Mouse (Mus musculus) kidney, embryonic 15.5 days (tissue): ENCODE measurements around the gene Etv4. TPM values are rescaled to one million over a fixed set of nuclear protein-coding genes. Genes with fewer than 3 reads are reported as not detected.
A peak's percentile ranks its signal among the peaks of the same experiment; 100 is the strongest.

Experiments
- ATAC-seq: fragments of 200-750 bp; cut with Nextera tagmentation; replicated peaks from 2 replicates; pipeline ENCODE4 v1.8.0; 2017; ENCODE audit warnings: moderate TSS enrichment; ENCODE audit not compliant: low FRiP score
- H3K27ac ChIP-seq: fragments of 300-500 bp; sonication (generic); 2 replicates; pipeline ENCODE4 v1.5.1; 2015; ENCODE audit warnings: mild to moderate bottlenecking, inconsistent platforms
- H3K27me3 ChIP-seq: fragments of 300-500 bp; sonication (generic); 2 replicates; pipeline ENCODE4 v1.6.1; 2015; ENCODE audit warnings: inconsistent platforms
- H3K36me3 ChIP-seq: fragments of 300-500 bp; sonication (generic); 2 replicates; pipeline ENCODE4 v1.6.1; 2015; ENCODE audit warnings: inconsistent platforms
- H3K4me1 ChIP-seq: fragments of 300-500 bp; sonication (generic); 2 replicates; pipeline ENCODE4 v1.6.1; 2015; ENCODE audit warnings: inconsistent platforms
- H3K4me2 ChIP-seq: fragments of 300-500 bp; sonication (generic); 2 replicates; pipeline ENCODE4 v1.6.1; 2015; ENCODE audit warnings: moderate library complexity, mild to moderate bottlenecking, inconsistent platforms
- H3K4me3 ChIP-seq: fragments of 300-500 bp; sonication (generic); replicated peaks from 2 replicates; pipeline ENCODE4 v1.5.1; 2015; ENCODE audit warnings: mild to moderate bottlenecking, inconsistent platforms
- H3K9ac ChIP-seq: fragments of 300-500 bp; sonication (generic); 2 replicates; pipeline ENCODE4 v1.6.1; 2015; ENCODE audit warnings: mild to moderate bottlenecking, inconsistent platforms
- H3K9me3 ChIP-seq: fragments of 300-500 bp; sonication (generic); replicated peaks from 2 replicates; pipeline ENCODE4 v1.6.1; 2016; ENCODE audit warnings: inconsistent platforms
- WGBS: fragments of 180-500 bp; shearing (Covaris S2); methylation state at CpG from one replicate; pipeline ENCODE4 v1.1.7; 2015; ENCODE audit warnings: mixed read lengths; 5-methylcytosine and 5-hydroxymethylcytosine counted together
- polyA plus RNA-seq: library from polyadenylated mRNA; unstranded; fragments of >200 nt; fragmentation: Nextera tagmentation; extraction: Ambion mirVana; gene quantifications from 2 replicates; pipeline ENCODE4 v1.2.1, GENCODE M21; 2015

Etv4 gene
- polyA plus RNA-seq, 1 experiment from 2014 or later = 59.3 TPM

DNA sequence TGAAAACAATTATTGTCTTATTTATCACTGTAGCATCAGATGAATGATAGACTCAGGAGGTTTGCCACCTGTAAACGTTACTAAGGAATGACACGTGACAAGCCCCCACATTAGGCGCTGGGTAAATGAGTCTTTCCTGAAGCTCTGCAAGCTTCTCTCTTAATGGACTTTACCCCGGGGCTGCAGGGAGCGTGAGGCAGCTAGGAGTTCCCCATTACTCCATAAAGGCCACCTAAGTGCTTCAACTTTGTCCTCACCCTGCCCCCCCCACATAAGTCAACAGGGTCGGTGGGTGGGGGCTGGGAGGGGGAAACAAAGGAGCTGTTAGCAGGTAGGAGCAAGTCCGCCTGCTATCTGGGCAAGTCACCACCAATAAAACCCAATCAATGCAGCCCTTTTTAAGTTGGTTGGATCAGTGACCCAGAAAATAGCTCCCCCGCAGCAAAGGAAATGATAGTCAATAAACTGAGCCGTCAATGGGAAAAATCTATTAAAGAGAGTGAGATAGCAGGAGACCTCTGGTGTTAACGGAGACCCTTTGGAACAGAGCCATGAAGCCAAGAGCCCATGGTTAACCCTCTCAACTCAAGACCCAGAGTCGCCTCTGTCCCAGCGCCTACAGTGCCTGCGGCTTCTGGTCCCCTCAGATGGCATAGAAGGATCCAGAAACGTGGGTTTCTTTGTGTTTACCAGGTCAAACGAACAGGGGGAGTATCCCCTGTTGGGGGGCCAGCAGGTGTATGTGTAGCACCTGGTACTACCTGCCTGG, 24.1 kb upstream of the Etv4 start:
- 0 out of 2 replicates have a peak, but pooled peaks have one; percentile 26 for ATAC-seq
- peak overlapping the region; percentile 39; the same call in 1 of the 2 replicates for H3K27ac ChIP-seq

DNA sequence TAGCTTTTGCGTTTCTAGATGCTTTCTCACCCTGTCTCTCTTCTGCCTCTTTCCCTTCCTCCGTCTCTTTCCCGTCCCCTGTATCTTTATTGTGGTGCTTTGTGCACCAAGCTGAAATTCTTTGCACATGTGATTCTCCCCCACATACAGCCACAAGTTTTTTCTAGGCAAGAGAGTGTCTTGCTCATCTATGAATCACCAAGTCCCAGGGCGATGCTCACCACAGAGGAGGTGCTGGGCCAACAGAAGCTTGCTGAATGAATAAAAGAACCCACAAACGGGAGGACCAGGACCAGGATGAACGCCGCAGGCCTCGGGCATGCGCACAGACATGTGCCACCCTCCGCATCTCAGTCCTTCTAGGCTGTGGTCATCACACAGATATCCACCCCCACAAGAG, 22.1 kb upstream of the Etv4 start:
- 79% methylated on average over 10 of the region's 10 CpGs for WGBS

More for the DNA sequence above, 24.1 kb upstream of the Etv4 start:
- Histone ChIP-seq H3K4me3 (no peak overlapping the region), H3K4me2 (0 out of 2 replicates have a peak overlapping the region, but pooled peaks have one; percentile 19), H3K9ac (no peak overlapping the region), H3K27me3 (peaks cover 58% of the 10 kb centered on the region), H3K9me3 (no peaks in the 10 kb centered on the region), H3K36me3 (no peaks in the 10 kb centered on the region), H3K4me1 (peaks cover 30% of the 10 kb centered on the region)
- WGBS = 12% methylated on average over 15 of the region's 15 CpGs

DNA sequence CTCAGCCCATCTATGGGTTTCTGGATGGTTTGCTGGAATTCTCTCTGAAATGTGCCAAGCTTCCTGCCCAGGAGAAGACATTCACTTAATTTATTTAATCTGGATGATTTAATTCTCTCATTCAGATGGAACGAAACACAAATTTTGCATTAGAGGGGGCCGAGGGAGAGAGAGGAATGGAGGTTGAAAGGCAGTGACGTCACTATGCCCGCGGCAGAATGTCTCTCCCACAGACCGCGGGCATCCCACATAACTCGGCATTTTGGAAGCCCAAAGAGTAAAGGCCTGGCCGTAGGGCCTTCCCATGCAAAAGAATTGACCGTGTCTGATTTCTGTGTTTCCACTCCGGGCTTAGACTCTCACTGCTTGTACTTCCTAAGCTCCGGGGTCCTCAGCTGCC, 21.6 kb upstream of the Etv4 start:
- Histone ChIP-seq H3K27ac (no peak overlapping the region), H3K9me3 (no peaks in the 10 kb centered on the region), H3K9ac (no peak overlapping the region), H3K4me1 (peaks cover 25% of the 10 kb centered on the region), H3K27me3 (peaks cover 49% of the 10 kb centered on the region), H3K4me2 (no peak overlapping the region), H3K36me3 (no peaks in the 10 kb centered on the region), H3K4me3 (no peak overlapping the region)
- 58% methylated on average over 12 of the region's 12 CpGs for WGBS
- ATAC-seq = no peak

More for the DNA sequence above, 22.1 kb upstream of the Etv4 start:
- Histone ChIP-seq H3K4me3 (no peak overlapping the region), H3K4me2 (no peak overlapping the region), H3K4me1 (peaks cover 21% of the 10 kb centered on the region), H3K9ac (no peak overlapping the region), H3K36me3 (no peaks in the 10 kb centered on the region), H3K27ac (no peak overlapping the region), H3K27me3 (peaks cover 49% of the 10 kb centered on the region), H3K9me3 (no peaks in the 10 kb centered on the region)
- no peak for ATAC-seq

DNA sequence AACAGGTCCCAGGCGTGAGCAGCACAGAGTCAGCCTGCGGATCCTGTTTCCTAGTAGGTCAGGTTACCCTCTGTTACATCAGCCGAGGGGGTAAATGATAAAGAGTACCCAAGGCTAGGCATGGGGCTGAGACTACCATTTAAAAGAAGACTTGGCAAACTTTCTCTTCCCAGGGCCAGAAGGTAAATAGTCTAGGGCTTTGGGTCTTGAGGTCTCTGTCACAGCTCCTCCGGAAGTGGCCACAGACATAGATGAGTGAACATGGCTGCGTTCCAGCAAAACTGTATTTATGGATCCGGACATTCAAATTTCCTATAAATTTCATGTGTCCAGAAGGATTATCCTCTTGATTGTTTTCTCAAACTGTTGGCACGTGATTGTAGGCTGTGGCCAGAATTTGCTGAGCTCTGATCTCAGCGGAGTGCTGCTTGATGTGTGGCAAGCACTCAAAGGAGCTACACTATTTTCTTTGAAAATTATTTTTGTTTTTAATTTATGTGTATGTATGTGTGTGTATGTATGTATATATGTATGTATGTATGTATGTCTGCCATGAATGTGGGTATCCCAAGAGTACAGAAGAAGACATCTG, 20.0 kb upstream of the Etv4 start:
- H3K27ac ChIP-seq = no peak overlapping the region
- no peak for ATAC-seq
- WGBS = 73% methylated on average over 8 of the region's 8 CpGs

DNA sequence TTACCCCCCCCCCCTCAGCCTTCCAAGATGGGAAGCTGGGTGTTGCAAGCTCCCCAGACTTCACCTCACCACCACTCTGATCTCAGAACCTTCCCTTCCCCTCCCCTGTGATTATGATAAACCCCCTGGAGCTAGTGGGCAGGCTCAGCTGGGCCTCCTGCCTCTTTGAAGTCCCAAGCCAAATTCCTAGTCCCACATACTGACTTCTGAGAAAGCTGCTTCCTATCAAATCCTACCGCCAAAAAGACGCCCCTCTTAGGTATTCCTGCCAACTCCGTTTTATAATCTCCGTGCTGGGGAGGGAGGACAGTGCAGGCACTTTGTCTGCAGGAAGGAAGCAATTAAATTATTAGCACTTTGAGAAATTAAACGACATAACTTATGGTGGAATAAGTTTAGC, 16.2 kb upstream of the Etv4 start:
- no peaks in the 10 kb centered on the region for H3K36me3 ChIP-seq
- H3K27me3 ChIP-seq = peaks cover 4% of the 10 kb centered on the region; the same call in 1 of the 2 replicates
- no peak for ATAC-seq
- H3K4me2 ChIP-seq = no peak overlapping the region
- H3K9ac ChIP-seq = no peak overlapping the region
- WGBS = 3% methylated on average over 5 of the region's 5 CpGs
- no peaks in the 10 kb centered on the region for H3K9me3 ChIP-seq
- H3K27ac ChIP-seq = no peak overlapping the region
- no peak overlapping the region for H3K4me3 ChIP-seq
- H3K4me1 ChIP-seq = peaks cover 11% of the 10 kb centered on the region

More for the DNA sequence above, 20.0 kb upstream of the Etv4 start:
- Histone ChIP-seq H3K4me2 (no peak overlapping the region), H3K27me3 (peaks cover 33% of the 10 kb centered on the region), H3K9me3 (no peaks in the 10 kb centered on the region), H3K9ac (no peak overlapping the region), H3K36me3 (no peaks in the 10 kb centered on the region), H3K4me3 (no peak overlapping the region), H3K4me1 (peaks cover 33% of the 10 kb centered on the region)

DNA sequence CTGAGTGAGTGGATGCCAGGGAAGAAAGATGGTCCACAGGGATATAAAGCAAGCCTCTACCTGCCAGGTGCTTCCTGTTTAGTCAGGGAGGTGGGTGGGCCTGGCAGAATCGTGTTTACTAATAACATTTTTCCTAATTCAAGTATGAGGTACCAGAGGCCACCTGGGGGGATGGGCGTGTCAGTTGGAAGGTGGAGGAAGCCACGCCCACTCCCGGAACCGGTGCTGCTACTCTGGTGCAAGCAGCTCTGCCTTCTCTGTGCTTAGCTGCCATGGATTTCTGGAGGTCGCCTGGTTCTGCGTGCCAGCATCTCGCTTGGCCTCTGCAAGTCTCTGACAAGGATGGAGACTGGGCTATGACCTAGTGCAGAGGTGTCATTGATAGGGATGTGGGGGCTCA, 12.9 kb upstream of the Etv4 start:
- no peak overlapping the region for H3K27ac ChIP-seq
- H3K9me3 ChIP-seq = no peaks in the 10 kb centered on the region
- no peaks in the 10 kb centered on the region; the same call in 1 of the 2 replicates for H3K27me3 ChIP-seq
- H3K4me2 ChIP-seq = no peak overlapping the region
- WGBS = 31% methylated on average over 8 of the region's 8 CpGs
- no peak overlapping the region for H3K4me3 ChIP-seq
- no peak overlapping the region for H3K9ac ChIP-seq
- no peak for ATAC-seq
- H3K4me1 ChIP-seq = peaks cover 11% of the 10 kb centered on the region
- H3K36me3 ChIP-seq = no peaks in the 10 kb centered on the region

DNA sequence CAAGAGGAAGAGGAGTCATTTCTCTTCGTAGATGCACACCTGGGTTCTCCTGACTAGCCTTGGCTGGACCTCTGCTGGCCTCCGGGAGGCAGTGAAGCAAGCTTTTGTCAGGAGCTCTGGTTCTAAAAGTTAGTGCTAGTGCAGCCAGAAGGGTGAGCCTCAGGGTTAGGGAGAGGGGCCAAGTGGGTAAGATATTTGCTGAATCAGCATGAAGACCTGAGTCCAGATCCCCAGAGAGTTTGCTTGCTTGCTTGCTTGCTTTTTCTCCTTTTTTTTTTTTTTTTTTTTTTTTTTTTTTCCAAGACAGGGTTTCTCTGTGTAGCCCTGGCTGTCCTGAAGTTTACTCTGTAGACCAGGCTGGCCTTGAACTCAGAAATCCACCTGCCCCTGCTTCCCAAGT, 12.2 kb upstream of the Etv4 start:
- Histone ChIP-seq H3K4me3 (no peak overlapping the region), H3K36me3 (no peaks in the 10 kb centered on the region), H3K27ac (no peak overlapping the region), H3K27me3 (no peaks in the 10 kb centered on the region; the same call in 1 of the 2 replicates), H3K9ac (no peak overlapping the region), H3K9me3 (no peaks in the 10 kb centered on the region), H3K4me2 (no peak overlapping the region), H3K4me1 (peaks cover 11% of the 10 kb centered on the region)
- 75% methylated on average over 2 of the region's 2 CpGs for WGBS
- ATAC-seq = no peak

DNA sequence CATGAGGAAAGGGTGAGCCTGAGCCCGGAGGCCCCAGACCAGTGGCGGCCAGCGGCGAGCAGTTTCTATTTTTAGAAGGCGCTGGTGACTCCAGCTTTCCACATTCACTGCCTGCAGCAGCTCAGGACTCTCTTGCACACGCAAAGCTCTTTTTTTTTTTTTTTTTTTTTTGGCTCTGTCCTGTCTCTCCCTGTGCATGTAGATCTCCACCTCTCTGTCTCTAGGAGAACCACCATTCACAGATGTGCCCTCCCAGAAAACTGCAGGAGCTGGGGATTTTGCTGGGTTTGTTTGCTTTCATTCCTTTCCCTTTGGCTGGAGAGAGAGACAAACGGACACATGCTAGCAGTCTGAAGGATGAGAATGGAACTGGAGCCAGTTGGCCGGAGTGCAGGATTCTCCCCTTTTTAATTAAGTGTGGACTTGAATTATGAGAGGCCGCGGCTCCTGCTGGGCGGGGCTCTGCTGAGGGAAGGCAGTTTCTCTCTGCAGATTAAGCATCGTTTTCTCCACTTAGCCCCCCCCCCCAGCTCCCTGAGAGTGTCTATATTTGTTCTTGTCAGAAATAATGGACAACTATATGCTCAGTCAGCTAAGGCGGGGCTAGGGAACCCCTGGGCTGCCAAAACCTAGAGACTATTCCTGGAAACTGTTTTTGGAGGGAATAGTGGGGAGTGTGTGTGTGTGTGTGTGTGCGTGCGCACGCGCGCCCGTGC, 5.8 kb upstream of the Etv4 start:
- H3K36me3 ChIP-seq = no peaks in the 10 kb centered on the region
- no peaks in the 10 kb centered on the region for H3K9me3 ChIP-seq
- peak; percentile 73 for ATAC-seq
- H3K4me2 ChIP-seq = peak overlapping the region; percentile 41
- H3K4me3 ChIP-seq = peak overlapping the region; percentile 17; the same call in 1 of the 2 replicates
- 0 out of 2 replicates have a peak overlapping the region, but pooled peaks have one; percentile 5 for H3K9ac ChIP-seq
- peaks cover 40% of the 10 kb centered on the region for H3K4me1 ChIP-seq
- WGBS = 16% methylated on average over 19 of the region's 19 CpGs
- peaks cover 31% of the 10 kb centered on the region for H3K27me3 ChIP-seq
- peak overlapping the region; percentile 87 for H3K27ac ChIP-seq

DNA sequence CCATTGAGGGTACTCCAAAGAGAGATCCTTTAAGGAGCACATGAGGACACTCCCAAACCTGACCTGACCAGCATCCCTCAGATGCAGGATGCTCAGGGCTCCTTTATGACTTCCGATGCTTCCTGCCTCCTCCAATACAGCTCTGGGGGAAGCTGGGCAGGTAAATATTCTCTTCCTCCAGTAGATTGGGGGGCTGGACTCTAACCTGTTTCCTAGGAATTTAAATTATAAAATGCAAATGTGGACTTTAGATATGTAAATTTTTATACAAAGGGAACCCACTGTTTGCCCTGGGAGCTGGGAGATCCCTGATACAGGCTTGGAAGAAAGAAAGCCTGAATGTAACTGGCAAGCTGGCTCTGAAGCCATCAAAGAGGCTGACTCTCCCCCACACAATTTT, 2.3 kb upstream of the Etv4 start:
- peaks cover 68% of the 10 kb centered on the region for H3K4me1 ChIP-seq
- no peaks in the 10 kb centered on the region for H3K9me3 ChIP-seq
- no peak overlapping the region for H3K9ac ChIP-seq
- no peak overlapping the region for H3K4me2 ChIP-seq
- 56% methylated on average over 1 of the region's 1 CpGs for WGBS
- no peak for ATAC-seq
- no peaks in the 10 kb centered on the region for H3K36me3 ChIP-seq
- no peak overlapping the region for H3K4me3 ChIP-seq
- peaks cover 56% of the 10 kb centered on the region for H3K27me3 ChIP-seq
- H3K27ac ChIP-seq = no peak overlapping the region

DNA sequence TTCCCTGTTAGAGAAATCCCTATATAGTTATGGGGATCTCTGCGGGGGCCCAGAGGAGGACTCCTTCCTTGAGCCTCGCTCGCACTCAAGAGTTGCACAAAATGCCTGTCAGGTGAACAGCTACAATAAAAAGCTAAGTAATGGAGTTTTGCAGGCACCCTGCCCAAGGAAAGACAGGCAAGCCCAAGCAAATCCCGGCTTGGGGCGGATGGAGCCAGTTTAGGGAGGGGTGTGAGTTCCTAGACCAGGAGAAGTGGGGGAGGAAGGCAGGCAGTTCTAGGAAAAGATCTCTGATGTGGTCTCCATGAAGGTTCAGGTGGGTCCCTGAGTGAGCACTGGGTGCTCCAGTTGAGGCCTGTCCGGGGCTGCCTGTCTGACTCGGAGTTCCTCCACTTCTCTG, 1.5 kb upstream of the Etv4 start:
- no peak overlapping the region for H3K4me2 ChIP-seq
- no peak for ATAC-seq
- no peaks in the 10 kb centered on the region for H3K36me3 ChIP-seq
- no peak overlapping the region for H3K4me3 ChIP-seq
- WGBS = 65% methylated on average over 7 of the region's 7 CpGs
- H3K27me3 ChIP-seq = peaks cover 59% of the 10 kb centered on the region
- peaks cover 71% of the 10 kb centered on the region for H3K4me1 ChIP-seq
- H3K9ac ChIP-seq = no peak overlapping the region
- H3K27ac ChIP-seq = no peak overlapping the region
- no peaks in the 10 kb centered on the region for H3K9me3 ChIP-seq

DNA sequence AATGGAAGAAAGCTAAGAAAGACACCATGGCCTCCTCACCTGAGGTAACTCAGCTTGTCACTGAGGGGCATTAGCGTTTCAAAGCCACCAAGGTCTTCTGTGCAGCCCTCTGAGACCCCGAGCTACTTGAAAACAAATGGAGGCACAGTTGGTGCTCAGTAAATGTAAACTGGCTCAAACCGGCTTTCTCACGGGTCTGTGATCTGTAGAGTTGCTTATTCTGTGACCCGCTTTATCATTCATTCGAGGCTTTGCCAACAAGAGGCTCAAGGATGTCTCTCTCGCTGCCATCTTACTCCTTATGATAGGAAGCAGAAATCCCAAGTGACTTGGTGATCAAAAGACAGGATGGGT, 658 bp upstream of the Etv4 start:
- peak overlapping the region; percentile 96; the same call in 1 of the 2 replicates for H3K27ac ChIP-seq

More for the DNA sequence above, 658 bp upstream of the Etv4 start:
- Histone ChIP-seq H3K9me3 (no peaks in the 10 kb centered on the region), H3K4me2 (peak overlapping the region; percentile 96), H3K36me3 (no peaks in the 10 kb centered on the region), H3K4me1 (peaks cover 70% of the 10 kb centered on the region), H3K27me3 (peaks cover 66% of the 10 kb centered on the region), H3K4me3 (peak overlapping the region; percentile 62), H3K9ac (no peak overlapping the region)
- no peak for ATAC-seq
- WGBS = 14% methylated on average over 7 of the region's 7 CpGs
